Mouse (Mus musculus): ENCODE measurements around the gene Phactr1. TPM values are rescaled to one million over a fixed set of nuclear protein-coding genes. Genes with fewer than 3 reads are reported as not detected.
A peak's percentile ranks its signal among the peaks of the same experiment; 100 is the strongest.

Phactr1 gene
- total RNA-seq, 2 experiments from 2014 or later, result 250 to 265 TPM

- intact Hi-C loops (cut with DNase I), result no loop called here
- no peak for DNase-seq
Measured at GRCm38 (mm10) chr13:43077485-43077884, 397.1 kb downstream of the Phactr1 start.

- intact Hi-C loops (cut with DNase I), result loop anchor here (10.0 kb wide), 1 partner anchor 100 kb away; no protein-coding TSS in a partner anchor
- no peak for DNase-seq
Measured at GRCm38 (mm10) chr13:43085226-43085625, 404.8 kb downstream of the Phactr1 start.

- DNase-seq, result peak; percentile 56
- intact Hi-C loops (cut with DNase I), result no loop called here
Measured at GRCm38 (mm10) chr13:43094365-43094764, 413.9 kb downstream of the Phactr1 start.

- DNase-seq, result no peak
- intact Hi-C loops (cut with DNase I), result no loop called here
Measured at GRCm38 (mm10) chr13:43102943-43103342, 422.5 kb downstream of the Phactr1 start.

- DNase-seq, result no peak
- intact Hi-C loops (cut with DNase I), result no loop called here
Measured at GRCm38 (mm10) chr13:43104496-43104895, 424.1 kb downstream of the Phactr1 start.

- intact Hi-C loops (cut with DNase I), result no loop called here
Measured at GRCm38 (mm10) chr13:43112280-43112679, 431.9 kb downstream of the Phactr1 start.

GRCm38 (mm10) chr13:43112707-43113106 lies 432.3 kb downstream of the Phactr1 start:
- intact Hi-C loops (cut with DNase I), result no loop called here

More at GRCm38 (mm10) chr13:43112280-43112679, 431.9 kb downstream of the Phactr1 start:
- peak; percentile 96 for DNase-seq

GRCm38 (mm10) chr13:43113141-43113540 lies 432.7 kb downstream of the Phactr1 start:
- intact Hi-C loops (cut with DNase I), result no loop called here
- no peak for DNase-seq

More at GRCm38 (mm10) chr13:43112707-43113106, 432.3 kb downstream of the Phactr1 start:
- no peak for DNase-seq

GRCm38 (mm10) chr13:43122306-43123070 lies 442.1 kb downstream of the Phactr1 start:
- no peak for DNase-seq
- intact Hi-C loops (cut with DNase I), result no loop called here

- intact Hi-C loops (cut with DNase I), result no loop called here
- no peak for DNase-seq
Measured at GRCm38 (mm10) chr13:43123895-43124682, 443.7 kb downstream of the Phactr1 start.

GRCm38 (mm10) chr13:43124683-43125074 lies 444.3 kb downstream of the Phactr1 start:
- intact Hi-C loops (cut with DNase I), result no loop called here
- no peak for DNase-seq

GRCm38 (mm10) chr13:43130161-43130560 lies 449.7 kb downstream of the Phactr1 start:
- intact Hi-C loops (cut with DNase I), result no loop called here
- no peak for DNase-seq

- intact Hi-C loops (cut with DNase I), result no loop called here
- no peak for DNase-seq
Measured at GRCm38 (mm10) chr13:43131741-43132191, 451.3 kb downstream of the Phactr1 start.

- intact Hi-C loops (cut with DNase I), result no loop called here
- no peak for DNase-seq
Measured at GRCm38 (mm10) chr13:43132859-43133258, 452.4 kb downstream of the Phactr1 start.

GRCm38 (mm10) chr13:43133400-43133799 lies 453.0 kb downstream of the Phactr1 start:
- intact Hi-C loops (cut with DNase I), result no loop called here
- no peak for DNase-seq

GRCm38 (mm10) chr13:43134468-43134867 lies 454.0 kb downstream of the Phactr1 start:
- intact Hi-C loops (cut with DNase I), result no loop called here
- peak; percentile 36 for DNase-seq

GRCm38 (mm10) chr13:43144720-43145418 lies 464.4 kb downstream of the Phactr1 start:
- intact Hi-C loops (cut with DNase I), result no loop called here

GRCm38 (mm10) chr13:43146515-43147258 lies 466.3 kb downstream of the Phactr1 start:
- no peak for DNase-seq
- intact Hi-C loops (cut with DNase I), result no loop called here

More at GRCm38 (mm10) chr13:43144720-43145418, 464.4 kb downstream of the Phactr1 start:
- DNase-seq, result no peak

- intact Hi-C loops (cut with DNase I), result no loop called here
Measured at GRCm38 (mm10) chr13:43148692-43149091, 468.3 kb downstream of the Phactr1 start.

GRCm38 (mm10) chr13:43149661-43150060 lies 469.2 kb downstream of the Phactr1 start:
- DNase-seq, result no peak
- intact Hi-C loops (cut with DNase I), result no loop called here

More at GRCm38 (mm10) chr13:43148692-43149091, 468.3 kb downstream of the Phactr1 start:
- no peak for DNase-seq
